Mouse (Mus musculus) retina, adult 2 months (tissue): ENCODE measurements around the gene Gm20696.

Source experiments
- DNase-seq: peaks from one replicate; pipeline ENCODE4 v3.0.0-alpha.2; 2012; ENCODE audit warnings: low read depth, low spot score

The Gm20696 gene

GRCm38 (mm10) chr6:99666318-99667171 lies at the start of gene Gm20696, which contains the start of gene Eif4e3:
Gene Gm20696 (minus strand): TSS chr6:99666797.
Gene Eif4e3 (minus strand): TSS chr6:99666771.
- DNase-seq: no peak

GRCm38 (mm10) chr6:99715913-99716312 lies 49.3 kb upstream of the Gm20696 start:
- DNase-seq: no peak

- DNase-seq: no peak
Measured at GRCm38 (mm10) chr6:99715191-99715590, 48.6 kb upstream of the Gm20696 start.

GRCm38 (mm10) chr6:99713256-99713655 lies 46.7 kb upstream of the Gm20696 start:
- no peak for DNase-seq

GRCm38 (mm10) chr6:99711576-99712101 lies 45.0 kb upstream of the Gm20696 start:
- DNase-seq: no peak

- DNase-seq: no peak
Measured at GRCm38 (mm10) chr6:99700484-99700883, 33.9 kb upstream of the Gm20696 start.

GRCm38 (mm10) chr6:99692916-99693841 lies 26.6 kb upstream of the Gm20696 start:
- DNase-seq: no peak

GRCm38 (mm10) chr6:99692206-99692915 lies 25.8 kb upstream of the Gm20696 start, which contains the start of gene Gpr27:
Gene Gpr27 (plus strand): TSS chr6:99692679.
- no peak for DNase-seq

GRCm38 (mm10) chr6:99691666-99692205 lies 25.1 kb upstream of the Gm20696 start:
- DNase-seq: no peak

- no peak for DNase-seq
Measured at GRCm38 (mm10) chr6:99688513-99688912, 21.9 kb upstream of the Gm20696 start.

GRCm38 (mm10) chr6:99684899-99685298 lies 18.3 kb upstream of the Gm20696 start:
- DNase-seq: no peak

- no peak for DNase-seq
Measured at GRCm38 (mm10) chr6:99683974-99684373, 17.4 kb upstream of the Gm20696 start.

GRCm38 (mm10) chr6:99678108-99678507 lies 11.5 kb upstream of the Gm20696 start:
- DNase-seq: no peak

GRCm38 (mm10) chr6:99677325-99677724 lies 10.7 kb upstream of the Gm20696 start:
- DNase-seq: no peak

- no peak for DNase-seq
Measured at GRCm38 (mm10) chr6:99674482-99674881, 7.9 kb upstream of the Gm20696 start.

- DNase-seq: no peak
Measured at GRCm38 (mm10) chr6:99671768-99672167, 5.2 kb upstream of the Gm20696 start.

GRCm38 (mm10) chr6:99670481-99671119 lies 4.0 kb upstream of the Gm20696 start:
- peak; percentile 37 for DNase-seq

- no peak for DNase-seq
Measured at GRCm38 (mm10) chr6:99669481-99670325, 3.1 kb upstream of the Gm20696 start.

- no peak for DNase-seq
Measured at GRCm38 (mm10) chr6:99667290-99667689, 693 bp upstream of the Gm20696 start.
